Mouse (Mus musculus) left cerebral cortex, adult 11 months (tissue): ENCODE results near the gene Adam8.
A peak's percentile ranks its signal among the peaks of the same experiment; 100 is the strongest.

Source experiments
- DNase-seq: peaks from one replicate; pipeline ENCODE4 v3.0.0; 2022; ENCODE audit warnings: low spot score

Adam8 gene

GRCm38 (mm10) chr7:139992406-139992805 is at the start of gene Adam8:
Adam8 (minus strand) TSS chr7:139992562.
- DNase-seq, result no peak

- no peak for DNase-seq
Measured at GRCm38 (mm10) chr7:140037171-140037555, 44.8 kb upstream of the Adam8 start.

- DNase-seq, result peak; percentile 89
Measured at GRCm38 (mm10) chr7:140036281-140037170, 44.2 kb upstream of the Adam8 start, which contains the start of the genes Zfp511 and Tubgcp2. Zfp511 (plus strand) TSS chr7:140036391. Tubgcp2 (minus strand) TSS chr7:140036669.

GRCm38 (mm10) chr7:140035456-140035855 is 43.1 kb upstream of the Adam8 start:
- DNase-seq, result no peak

- DNase-seq, result no peak
Measured at GRCm38 (mm10) chr7:140033386-140033785, 41.0 kb upstream of the Adam8 start.

GRCm38 (mm10) chr7:140032366-140032765 is 40.0 kb upstream of the Adam8 start:
- no peak for DNase-seq

- DNase-seq, result no peak
Measured at GRCm38 (mm10) chr7:140031771-140032170, 39.4 kb upstream of the Adam8 start.

- no peak for DNase-seq
Measured at GRCm38 (mm10) chr7:140011336-140011735, 19.0 kb upstream of the Adam8 start.

GRCm38 (mm10) chr7:140007781-140008180 is 15.4 kb upstream of the Adam8 start:
- no peak for DNase-seq

- DNase-seq, result no peak
Measured at GRCm38 (mm10) chr7:140006861-140007611, 14.7 kb upstream of the Adam8 start.

GRCm38 (mm10) chr7:140004666-140005065 is 12.3 kb upstream of the Adam8 start:
- DNase-seq, result no peak

GRCm38 (mm10) chr7:140001086-140001740 is 8.9 kb upstream of the Adam8 start:
- no peak for DNase-seq

GRCm38 (mm10) chr7:139998691-139999350 is 6.5 kb upstream of the Adam8 start:
- no peak for DNase-seq

GRCm38 (mm10) chr7:139994676-139995075 is 2.3 kb upstream of the Adam8 start:
- DNase-seq, result no peak

- no peak for DNase-seq
Measured at GRCm38 (mm10) chr7:139994202-139994601, 1.8 kb upstream of the Adam8 start.

GRCm38 (mm10) chr7:139993532-139993931 is 1.2 kb upstream of the Adam8 start:
- no peak for DNase-seq

GRCm38 (mm10) chr7:139990864-139991394 is 1.4 kb downstream of the Adam8 start:
- DNase-seq, result no peak

GRCm38 (mm10) chr7:139988272-139988671 is 4.1 kb downstream of the Adam8 start:
- no peak for DNase-seq

GRCm38 (mm10) chr7:139984505-139984904 is 7.9 kb downstream of the Adam8 start:
- no peak for DNase-seq

GRCm38 (mm10) chr7:139982058-139982457 is 10.3 kb downstream of the Adam8 start:
- DNase-seq, result no peak

- no peak for DNase-seq
Measured at GRCm38 (mm10) chr7:139980778-139981177, 11.6 kb downstream of the Adam8 start.
